Mouse (Mus musculus): Measurements from ENCODE around the gene Papln. TPM values are rescaled to one million over a fixed set of nuclear protein-coding genes. Genes with fewer than 3 reads are reported as not detected.

The Papln gene
- polyA plus RNA-seq, 1 experiment from 2014 or later, result 2.0 TPM

Other genes with a start within 250 kb of the Papln start
- gene Dcaf4, start 243.2 kb upstream of the Papln start, polyA plus RNA-seq (2015; fragmentation: Nextera tagmentation; extraction: Ambion mirVana), result 27.6 and 30.8 TPM in 2 replicates
- 18.5 and 20.1 TPM in 2 replicates for gene Zfyve1, start 166.4 kb upstream of the Papln start, polyA plus RNA-seq (2015; fragmentation: Nextera tagmentation; extraction: Ambion mirVana)
- gene Rbm25, start 132.4 kb upstream of the Papln start, polyA plus RNA-seq (2015; fragmentation: Nextera tagmentation; extraction: Ambion mirVana), result 283 and 284 TPM in 2 replicates
- gene Psen1, start 75.5 kb upstream of the Papln start, polyA plus RNA-seq (2015; fragmentation: Nextera tagmentation; extraction: Ambion mirVana), result 63.3 and 63.5 TPM in 2 replicates
- 41.2 and 41.3 TPM in 2 replicates for gene Numb, start 158.3 kb downstream of the Papln start, polyA plus RNA-seq (2015; fragmentation: Nextera tagmentation; extraction: Ambion mirVana)
- gene Riox1, start 187.0 kb downstream of the Papln start, polyA plus RNA-seq (2015; fragmentation: Nextera tagmentation; extraction: Ambion mirVana), result 14.0 and 14.1 TPM in 2 replicates
- gene Heatr4, start 221.2 kb downstream of the Papln start, polyA plus RNA-seq (2015; fragmentation: Nextera tagmentation; extraction: Ambion mirVana), result not detected in 2 replicates
- gene Acot2, start 224.2 kb downstream of the Papln start, polyA plus RNA-seq (2015; fragmentation: Nextera tagmentation; extraction: Ambion mirVana), result 37.8 and 39.0 TPM in 2 replicates
- 53.7 and 55.2 TPM in 2 replicates for gene Acot1, start 245.9 kb downstream of the Papln start, polyA plus RNA-seq (2015; fragmentation: Nextera tagmentation; extraction: Ambion mirVana)